Mouse (Mus musculus): ENCODE measurements at regions not wholly inside any gene's neighbourhood (a gene's known extent, or its start where the extent isn't known, plus 50 kb on each side); places are given as distances from the start of the nearest gene placed in this dataset.

GRCm38 (mm10) chr8:79559516-79559915 lies 79.9 kb upstream of the Otud4 start:
- Histone ChIP-seq H3K4me1 (peaks cover 6% of the 10 kb centered on the region; the same call in 1 of the 2 replicates), H3K9me3 (no peaks in the 10 kb centered on the region), H3K27ac (replicated peaks) (no peak overlapping the region), H3K4me3 (no peak overlapping the region), H3K27me3 (no peaks in the 10 kb centered on the region), H3K36me3 (no peaks in the 10 kb centered on the region), H3K4me2 (replicated peaks) (no peak overlapping the region), H3K9ac (replicated peaks) (no peak overlapping the region)
- WGBS = 91% methylated on average over 6 of the region's 6 CpGs
- ATAC-seq (replicated peaks) = no peak

- H3K27me3 ChIP-seq = no peaks in the 10 kb centered on the region
Observed at GRCm38 (mm10) chr8:79554311-79554710, 85.1 kb upstream of the Otud4 start.

DNA sequence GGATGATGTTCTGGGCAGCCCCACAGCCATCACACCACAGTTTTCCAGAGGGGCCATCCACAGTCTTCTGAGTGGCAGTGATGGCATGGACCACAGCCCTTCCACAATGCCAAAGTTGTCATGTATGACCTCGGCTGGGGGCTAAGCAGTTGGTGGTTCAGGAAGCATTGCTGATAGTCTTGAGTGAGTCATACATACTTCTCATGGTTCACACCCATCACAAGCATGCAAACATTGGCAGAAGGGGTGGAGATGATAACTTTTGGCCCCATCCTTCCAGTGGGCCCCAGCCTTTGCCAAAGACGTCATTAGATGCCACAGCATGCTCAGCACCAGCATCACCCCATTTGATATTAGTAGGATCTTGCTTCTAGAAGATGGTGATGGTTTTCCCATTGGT lies 89.3 kb upstream of the Otud4 start:
- Histone ChIP-seq H3K27ac (replicated peaks) (no peak overlapping the region), H3K4me1 (no peaks in the 10 kb centered on the region), H3K4me2 (replicated peaks) (no peak overlapping the region), H3K36me3 (no peaks in the 10 kb centered on the region), H3K9ac (replicated peaks) (no peak overlapping the region), H3K27me3 (no peaks in the 10 kb centered on the region), H3K4me3 (no peak overlapping the region), H3K9me3 (no peaks in the 10 kb centered on the region)
- ATAC-seq (replicated peaks) = no peak
- WGBS = 81% methylated on average over 2 of the region's 2 CpGs

More at GRCm38 (mm10) chr8:79554311-79554710, 85.1 kb upstream of the Otud4 start:
- no peak overlapping the region for H3K9ac ChIP-seq (replicated peaks)
- H3K4me1 ChIP-seq = no peaks in the 10 kb centered on the region
- H3K9me3 ChIP-seq = no peaks in the 10 kb centered on the region
- no peak for ATAC-seq (replicated peaks)
- no peaks in the 10 kb centered on the region for H3K36me3 ChIP-seq
- H3K4me3 ChIP-seq = no peak overlapping the region
- H3K27ac ChIP-seq (replicated peaks) = no peak overlapping the region
- 83% methylated on average over 2 of the region's 4 CpGs for WGBS
- H3K4me2 ChIP-seq (replicated peaks) = no peak overlapping the region

DNA sequence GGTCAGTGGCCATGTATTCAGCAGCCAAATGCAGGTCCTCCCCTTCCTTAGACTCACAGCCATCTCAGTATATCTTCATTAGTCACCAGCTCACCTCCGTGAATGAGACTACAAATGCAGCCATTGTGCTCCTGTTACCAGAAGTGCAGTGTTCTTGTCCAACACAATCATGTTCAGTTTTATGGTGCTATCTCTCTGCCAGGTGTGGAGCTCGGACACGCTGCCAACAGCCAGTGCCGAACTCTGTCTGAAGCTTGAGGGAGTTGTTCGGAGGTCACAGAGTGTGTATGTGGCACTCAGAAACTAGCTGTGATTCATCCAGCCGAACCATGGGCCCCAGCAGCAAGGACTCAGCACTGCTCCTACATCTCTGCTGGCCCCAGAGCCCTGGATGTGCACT lies 91.3 kb upstream of the Otud4 start:
- Histone ChIP-seq H3K4me1 (no peaks in the 10 kb centered on the region), H3K9me3 (no peaks in the 10 kb centered on the region), H3K9ac (replicated peaks) (no peak overlapping the region), H3K4me2 (replicated peaks) (no peak overlapping the region), H3K27me3 (no peaks in the 10 kb centered on the region), H3K27ac (replicated peaks) (no peak overlapping the region), H3K36me3 (no peaks in the 10 kb centered on the region), H3K4me3 (no peak overlapping the region)
- no peak for ATAC-seq (replicated peaks)
- WGBS = 90% methylated on average over 6 of the region's 6 CpGs

DNA sequence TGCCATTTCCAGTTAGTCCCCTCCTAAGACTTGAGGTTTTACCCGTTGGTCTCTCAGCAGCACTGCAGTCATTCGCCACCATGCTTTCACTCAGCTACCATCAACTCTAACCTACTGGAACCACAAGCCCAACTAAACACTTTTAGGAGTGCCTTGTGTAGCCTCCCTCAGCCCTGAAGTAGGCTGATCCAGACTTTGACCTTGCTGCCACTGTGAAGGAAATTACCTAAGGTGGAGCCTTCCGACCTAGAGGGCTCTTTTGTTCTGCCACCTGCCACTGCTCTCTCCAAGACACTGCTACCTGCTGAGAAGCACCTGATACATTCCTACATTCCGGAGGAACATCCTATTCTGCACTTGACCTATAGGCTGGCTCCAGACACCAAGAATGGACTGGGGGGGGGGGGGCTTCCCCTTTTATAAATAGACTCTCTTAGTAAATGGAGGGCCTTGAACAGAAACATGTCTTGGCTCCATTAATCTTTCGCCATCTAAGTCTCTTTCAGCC lies 93.5 kb upstream of the Otud4 start:
- Histone ChIP-seq H3K27ac (replicated peaks) (no peak overlapping the region), H3K4me3 (no peak overlapping the region), H3K9ac (replicated peaks) (no peak overlapping the region), H3K36me3 (no peaks in the 10 kb centered on the region), H3K27me3 (no peaks in the 10 kb centered on the region), H3K4me2 (replicated peaks) (no peak overlapping the region), H3K9me3 (no peaks in the 10 kb centered on the region), H3K4me1 (no peaks in the 10 kb centered on the region)
- 81% methylated on average over 5 of the region's 5 CpGs for WGBS
- no peak for ATAC-seq (replicated peaks)

DNA sequence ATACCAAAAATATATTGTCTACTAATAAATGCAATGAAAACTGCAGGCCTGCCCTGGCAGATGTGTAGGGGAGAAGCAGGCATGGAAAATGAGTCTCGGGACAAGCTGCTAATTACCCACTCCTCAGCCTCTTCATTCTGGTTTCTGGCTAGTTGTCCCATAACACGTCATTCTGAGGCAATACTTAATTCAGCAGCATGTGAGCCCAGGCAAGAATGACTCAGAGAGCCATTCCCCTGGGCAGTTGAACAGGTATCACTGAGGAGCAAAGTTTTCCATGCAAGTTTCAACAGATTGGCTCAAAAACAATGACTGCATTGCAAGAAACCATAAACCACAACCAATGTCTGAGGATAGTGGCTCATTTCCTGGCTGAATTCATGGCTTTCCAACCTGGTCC lies 97.0 kb upstream of the Otud4 start:
- no peak overlapping the region for H3K4me2 ChIP-seq (replicated peaks)
- H3K27me3 ChIP-seq = no peaks in the 10 kb centered on the region
- no peak for ATAC-seq (replicated peaks)
- WGBS = 56% methylated on average over 2 of the region's 2 CpGs
- H3K4me1 ChIP-seq = no peaks in the 10 kb centered on the region
- no peak overlapping the region for H3K27ac ChIP-seq (replicated peaks)
- no peaks in the 10 kb centered on the region for H3K36me3 ChIP-seq
- no peak overlapping the region for H3K4me3 ChIP-seq
- H3K9me3 ChIP-seq = no peaks in the 10 kb centered on the region
- H3K9ac ChIP-seq (replicated peaks) = no peak overlapping the region

DNA sequence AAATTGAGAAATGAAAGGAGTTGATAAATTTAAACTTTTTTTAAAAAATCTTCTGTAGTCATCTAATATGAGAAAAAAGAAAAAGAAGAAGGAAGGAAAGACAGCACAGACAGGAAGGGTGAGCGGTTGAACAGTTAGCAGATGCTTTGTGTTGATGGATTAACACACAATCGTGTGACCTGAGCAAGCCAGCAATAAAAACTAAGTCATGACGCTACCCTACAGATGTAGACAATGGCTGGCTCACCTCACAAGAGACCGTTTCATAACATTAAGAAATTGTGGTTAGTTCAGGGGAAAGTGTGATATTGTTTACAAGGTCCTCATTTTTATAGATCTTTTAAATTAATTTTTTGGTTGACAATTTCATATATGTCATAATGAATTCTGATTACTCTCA lies 99.4 kb upstream of the Otud4 start:
- H3K27ac ChIP-seq (replicated peaks) = no peak overlapping the region
- H3K4me1 ChIP-seq = no peaks in the 10 kb centered on the region
- no peak overlapping the region for H3K4me2 ChIP-seq (replicated peaks)
- WGBS = 87% methylated on average over 4 of the region's 4 CpGs
- H3K36me3 ChIP-seq = no peaks in the 10 kb centered on the region
- H3K9ac ChIP-seq (replicated peaks) = no peak overlapping the region
- H3K9me3 ChIP-seq = no peaks in the 10 kb centered on the region
- H3K27me3 ChIP-seq = no peaks in the 10 kb centered on the region
- no peak overlapping the region for H3K4me3 ChIP-seq
- ATAC-seq (replicated peaks) = no peak

DNA sequence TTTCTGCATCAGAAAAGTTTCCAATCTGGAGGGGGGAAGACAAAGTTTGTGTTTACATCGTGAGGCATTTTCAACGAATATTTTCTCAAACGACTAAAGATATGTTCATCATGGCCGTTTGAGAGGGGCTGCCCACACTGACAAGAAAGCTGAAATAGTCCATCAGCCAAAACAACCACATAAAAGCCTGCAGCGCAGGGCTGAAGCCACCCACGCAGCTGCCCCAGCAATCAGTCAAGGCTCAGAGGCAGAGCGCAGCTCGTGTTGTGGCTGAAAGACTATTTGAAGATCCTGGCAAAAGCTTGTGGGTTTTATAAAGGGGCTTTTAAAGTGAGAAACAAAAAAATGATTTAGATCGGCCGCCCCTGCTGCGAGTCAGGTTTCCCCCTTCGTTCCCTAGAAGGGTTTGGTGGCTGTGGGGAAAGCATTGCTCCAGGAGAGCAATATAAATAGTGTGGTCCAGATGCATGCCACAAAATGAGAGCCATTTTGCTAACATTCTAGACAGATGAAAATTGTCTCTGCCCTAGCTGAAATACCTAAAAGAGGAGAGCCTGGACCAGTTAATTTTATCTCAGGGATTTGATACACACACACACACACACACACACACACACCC lies 105.0 kb upstream of the Otud4 start:
- Histone ChIP-seq H3K27ac (replicated peaks) (no peak overlapping the region), H3K27me3 (no peaks in the 10 kb centered on the region), H3K4me3 (no peak overlapping the region), H3K9me3 (no peaks in the 10 kb centered on the region), H3K4me2 (replicated peaks) (no peak overlapping the region), H3K36me3 (no peaks in the 10 kb centered on the region), H3K9ac (replicated peaks) (no peak overlapping the region), H3K4me1 (no peaks in the 10 kb centered on the region)
- 48% methylated on average over 12 of the region's 12 CpGs for WGBS
- ATAC-seq (replicated peaks) = no peak

DNA sequence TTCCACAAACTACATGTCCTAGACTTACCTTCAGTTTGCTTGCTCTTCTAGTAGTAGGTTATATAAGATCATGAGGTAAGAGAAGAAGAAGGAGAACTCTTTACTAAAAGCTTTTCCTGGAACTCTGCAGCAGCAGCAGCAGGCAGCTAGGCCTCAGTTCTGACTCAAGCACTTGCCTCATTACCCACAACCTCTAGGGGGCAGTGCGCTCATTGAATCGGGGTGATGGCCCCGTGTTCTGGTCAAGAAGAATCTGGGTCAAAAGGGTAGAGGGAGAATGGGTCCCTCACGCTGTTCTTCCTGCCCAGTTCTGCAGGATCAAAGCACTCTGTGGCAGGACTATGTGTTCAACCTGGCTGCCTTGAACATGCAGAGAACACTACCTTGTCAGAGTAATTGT lies 109.9 kb upstream of the Otud4 start:
- no peaks in the 10 kb centered on the region for H3K4me1 ChIP-seq
- H3K9ac ChIP-seq (replicated peaks) = no peak overlapping the region
- ATAC-seq (replicated peaks) = no peak
- no peak overlapping the region for H3K4me3 ChIP-seq
- H3K36me3 ChIP-seq = no peaks in the 10 kb centered on the region
- no peak overlapping the region for H3K4me2 ChIP-seq (replicated peaks)
- no peaks in the 10 kb centered on the region for H3K9me3 ChIP-seq
- 25% methylated on average over 4 of the region's 4 CpGs for WGBS
- H3K27me3 ChIP-seq = no peaks in the 10 kb centered on the region
- H3K27ac ChIP-seq (replicated peaks) = no peak overlapping the region

DNA sequence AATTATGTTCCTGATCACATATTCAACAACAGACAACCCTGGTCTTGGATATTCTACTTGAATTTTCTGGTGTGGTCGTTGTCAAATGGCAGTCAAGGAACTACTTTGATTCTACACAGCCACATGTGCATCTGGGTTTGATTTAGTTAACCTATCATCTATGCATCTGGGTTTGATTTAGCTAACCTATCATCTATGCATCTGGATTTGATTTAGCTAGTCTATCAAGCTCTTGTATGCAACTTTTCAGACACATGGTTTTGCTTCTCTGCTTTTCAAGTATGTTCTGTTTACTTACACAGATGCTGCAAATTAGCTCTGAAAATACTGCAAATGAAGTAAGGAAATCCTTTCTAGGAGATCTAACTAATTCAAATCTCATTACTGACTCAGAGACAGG lies 117.4 kb upstream of the Otud4 start:
- Histone ChIP-seq H3K9me3 (no peaks in the 10 kb centered on the region), H3K4me2 (replicated peaks) (no peak overlapping the region)

DNA sequence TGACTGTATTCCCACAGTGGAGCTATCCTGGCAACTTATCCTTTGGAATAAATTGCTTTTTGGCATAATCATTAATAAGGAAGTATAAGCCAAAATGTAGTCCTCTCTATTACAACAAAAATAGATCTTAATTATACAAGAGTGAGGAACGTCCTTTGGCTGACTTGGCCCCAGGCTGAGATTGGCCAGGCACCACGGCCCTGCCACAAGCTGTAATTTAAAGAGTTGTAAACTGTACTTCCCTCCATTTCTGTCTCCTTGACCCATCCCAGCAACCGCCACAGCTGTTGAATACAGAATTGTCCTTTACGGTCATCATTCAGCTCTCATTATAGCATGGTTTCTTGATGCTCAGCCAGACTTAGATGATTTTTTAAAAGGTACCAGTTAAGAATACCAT lies 119.6 kb upstream of the Smad1 start:
- no peaks in the 10 kb centered on the region for H3K9me3 ChIP-seq
- WGBS = 77% methylated on average over 4 of the region's 4 CpGs
- no peak overlapping the region for H3K4me3 ChIP-seq
- H3K36me3 ChIP-seq = no peaks in the 10 kb centered on the region
- ATAC-seq (replicated peaks) = no peak
- no peak overlapping the region for H3K27ac ChIP-seq (replicated peaks)
- no peak overlapping the region for H3K9ac ChIP-seq (replicated peaks)
- no peak overlapping the region for H3K4me2 ChIP-seq (replicated peaks)
- H3K27me3 ChIP-seq = no peaks in the 10 kb centered on the region
- H3K4me1 ChIP-seq = no peaks in the 10 kb centered on the region

More for the DNA sequence above, 117.4 kb upstream of the Otud4 start:
- no peaks in the 10 kb centered on the region for H3K27me3 ChIP-seq
- H3K27ac ChIP-seq (replicated peaks) = no peak overlapping the region
- ATAC-seq (replicated peaks) = no peak
- no peaks in the 10 kb centered on the region for H3K4me1 ChIP-seq
- H3K9ac ChIP-seq (replicated peaks) = no peak overlapping the region
- WGBS = 61% methylated on average over 1 of the region's 1 CpGs
- no peaks in the 10 kb centered on the region for H3K36me3 ChIP-seq
- H3K4me3 ChIP-seq = no peak overlapping the region

DNA sequence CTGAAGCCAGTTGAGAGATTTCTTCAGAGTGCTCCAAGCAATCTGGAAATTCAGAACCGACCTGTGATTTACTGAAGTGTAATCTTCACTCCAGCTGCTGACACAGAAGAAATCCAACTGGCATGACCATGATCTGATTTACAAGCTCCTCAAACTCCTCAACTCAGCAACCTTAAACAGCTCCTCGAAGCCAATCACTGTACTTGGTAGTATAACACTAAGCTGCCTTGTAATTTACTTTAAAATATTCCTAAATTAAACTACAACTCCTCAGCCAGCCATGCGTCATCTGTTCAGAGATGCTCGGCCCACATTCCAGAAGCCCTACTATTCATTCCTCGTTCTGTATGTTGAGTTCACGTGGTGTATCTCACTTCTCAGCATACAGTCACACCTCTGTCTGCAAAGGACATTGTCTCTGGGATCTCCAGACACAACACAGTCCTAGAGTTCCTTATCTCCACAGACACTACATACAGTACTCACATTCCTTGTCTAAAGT lies 116.0 kb upstream of the Smad1 start:
- Histone ChIP-seq H3K4me3 (no peak overlapping the region), H3K4me1 (no peaks in the 10 kb centered on the region), H3K27ac (replicated peaks) (no peak overlapping the region), H3K9me3 (no peaks in the 10 kb centered on the region), H3K36me3 (no peaks in the 10 kb centered on the region), H3K4me2 (replicated peaks) (no peak overlapping the region), H3K9ac (replicated peaks) (no peak overlapping the region), H3K27me3 (no peaks in the 10 kb centered on the region)
- ATAC-seq (replicated peaks) = no peak
- WGBS = 90% methylated on average over 6 of the region's 6 CpGs

DNA sequence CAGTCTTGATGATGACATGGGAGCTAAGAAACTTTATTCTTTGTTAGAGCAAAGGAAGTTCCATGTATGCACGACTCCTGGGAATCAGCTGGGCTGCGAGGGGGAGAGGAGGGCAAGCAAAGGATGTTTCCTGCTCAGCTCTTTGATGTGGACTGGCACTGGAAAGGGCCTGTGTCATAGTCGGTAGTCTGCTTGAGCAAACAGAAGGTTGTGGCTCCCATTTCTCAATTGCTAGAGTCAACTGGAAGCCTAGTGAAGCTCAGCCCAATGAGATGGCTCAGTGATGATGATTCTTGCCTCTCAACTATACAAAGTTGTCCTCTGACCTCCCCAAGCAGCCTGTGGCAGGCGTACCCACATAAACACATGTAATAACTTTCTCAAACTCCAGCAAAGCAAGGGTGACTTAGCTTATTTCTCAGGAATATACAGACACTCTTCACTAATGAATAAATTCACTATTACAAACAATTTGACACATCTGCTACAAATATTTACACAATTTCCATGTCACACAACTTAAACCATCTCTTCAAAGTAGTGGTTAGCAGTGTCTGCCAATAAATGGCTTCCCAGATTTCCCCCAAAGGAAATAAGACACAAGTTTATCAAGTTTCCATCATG lies 115.4 kb upstream of the Smad1 start:
- no peaks in the 10 kb centered on the region for H3K36me3 ChIP-seq
- H3K27me3 ChIP-seq = no peaks in the 10 kb centered on the region
- H3K4me3 ChIP-seq = no peak overlapping the region
- H3K4me2 ChIP-seq (replicated peaks) = no peak overlapping the region
- H3K27ac ChIP-seq (replicated peaks) = no peak overlapping the region
- WGBS = 78% methylated on average over 4 of the region's 4 CpGs
- no peaks in the 10 kb centered on the region for H3K4me1 ChIP-seq
- H3K9ac ChIP-seq (replicated peaks) = no peak overlapping the region
- no peak for ATAC-seq (replicated peaks)
- no peaks in the 10 kb centered on the region for H3K9me3 ChIP-seq
